Mouse (Mus musculus) monocyte, adult 5-6 weeks (primary cell): Measurements from ENCODE around the gene Smug1. TPM values are rescaled to one million over a fixed set of nuclear protein-coding genes. Genes with fewer than 3 reads are reported as not detected.

Source experiments
- ATAC-seq: fragments of 153-309, 156-312 bp; replicated peaks from 2 replicates; pipeline ENCODE4 v1.8.0; 2017; ENCODE audit warnings: mild to moderate bottlenecking; ENCODE audit not compliant: low TSS enrichment, insufficient number of reproducible peaks, severe bottlenecking, poor library complexity, low FRiP score
- total RNA-seq: library from RNA; stranded (forward); fragments of 200-1000, 200-491, 200-594 nt; gene quantifications from 3 replicates; pipeline ENCODE4 v1.2.3, GENCODE M21; 2017

The Smug1 gene
- total RNA-seq, 1 experiment from 2014 or later = 3.2 TPM

GRCm38 (mm10) chr15:103180406-103180805, 13.5 kb upstream of the Smug1 start:
- ATAC-seq = no peak

DNA sequence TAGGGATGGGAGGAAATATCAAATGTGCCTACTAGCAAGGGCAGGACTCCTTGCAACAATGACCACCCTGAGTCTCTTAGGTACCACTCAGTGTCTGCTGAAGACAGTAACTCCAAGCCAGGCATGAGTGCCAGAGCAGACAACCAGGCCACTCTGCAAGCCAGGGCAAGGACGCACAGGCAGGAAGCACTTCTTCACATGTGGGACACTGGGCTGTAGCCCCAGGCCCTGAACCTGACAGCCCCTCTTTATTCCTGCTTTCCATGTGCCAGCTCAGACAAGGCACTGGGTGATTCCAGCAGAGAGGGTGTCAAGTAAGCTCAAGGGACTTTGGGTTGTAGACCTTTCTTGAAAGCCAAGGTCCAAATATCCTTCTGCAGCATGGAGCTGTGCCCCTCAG, 11.9 kb upstream of the Smug1 start:
- ATAC-seq = no peak

- ATAC-seq = no peak
Measured at GRCm38 (mm10) chr15:103178137-103178536, 11.2 kb upstream of the Smug1 start.

GRCm38 (mm10) chr15:103177611-103178041, 10.7 kb upstream of the Smug1 start:
- no peak for ATAC-seq

DNA sequence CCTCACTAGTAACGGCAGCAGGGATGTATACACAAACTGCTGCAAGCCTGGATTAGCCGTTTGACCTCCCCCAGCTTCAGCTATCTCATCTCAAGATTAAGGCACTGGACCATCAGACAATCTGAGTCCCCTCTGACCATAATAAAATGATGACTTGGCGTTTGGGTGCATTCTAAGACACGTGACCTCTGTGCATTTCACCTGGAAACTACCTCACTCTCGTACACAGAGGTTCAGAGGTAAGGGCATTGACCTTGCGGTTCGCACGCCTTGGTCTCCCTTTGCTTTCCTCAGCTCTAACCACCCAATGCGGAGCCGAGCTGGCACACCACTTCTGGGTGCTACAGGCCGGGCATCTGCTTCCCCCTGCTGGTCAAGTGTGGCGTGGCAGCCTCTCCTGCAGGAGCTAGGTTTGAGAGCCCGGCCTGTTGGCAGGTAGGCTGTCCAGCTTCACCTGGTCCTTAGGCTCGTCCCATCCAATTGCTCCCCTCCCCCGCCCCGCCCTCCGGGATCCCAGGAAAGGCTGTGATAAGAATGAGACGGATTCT, 10.1 kb upstream of the Smug1 start:
- peak; percentile 74 for ATAC-seq

GRCm38 (mm10) chr15:103173251-103173650, 6.4 kb upstream of the Smug1 start:
- no peak for ATAC-seq

GRCm38 (mm10) chr15:103172537-103172936, 5.6 kb upstream of the Smug1 start:
- ATAC-seq = peak; percentile 32; the same call in 1 of the 2 replicates

DNA sequence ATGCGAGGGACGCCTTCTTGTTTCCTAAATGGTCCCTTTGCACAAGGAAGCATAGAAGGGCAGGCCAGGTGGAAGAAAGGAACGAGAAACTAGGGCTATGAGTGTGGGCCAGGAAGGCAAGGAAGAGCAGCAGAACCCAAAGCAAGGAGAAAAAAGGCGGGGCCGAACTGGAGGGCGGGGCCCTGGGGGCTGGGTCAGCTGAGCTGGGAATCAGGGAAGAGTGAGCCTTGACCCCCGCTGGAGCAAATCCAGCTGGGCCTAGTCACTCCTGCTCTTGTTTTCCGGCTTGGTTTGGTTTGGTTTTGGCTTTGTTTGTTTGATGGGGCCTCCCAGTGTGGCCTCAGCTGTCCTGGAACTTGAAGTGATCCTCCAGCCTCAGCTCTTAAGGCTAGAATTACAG, 4.4 kb upstream of the Smug1 start:
- no peak for ATAC-seq

DNA sequence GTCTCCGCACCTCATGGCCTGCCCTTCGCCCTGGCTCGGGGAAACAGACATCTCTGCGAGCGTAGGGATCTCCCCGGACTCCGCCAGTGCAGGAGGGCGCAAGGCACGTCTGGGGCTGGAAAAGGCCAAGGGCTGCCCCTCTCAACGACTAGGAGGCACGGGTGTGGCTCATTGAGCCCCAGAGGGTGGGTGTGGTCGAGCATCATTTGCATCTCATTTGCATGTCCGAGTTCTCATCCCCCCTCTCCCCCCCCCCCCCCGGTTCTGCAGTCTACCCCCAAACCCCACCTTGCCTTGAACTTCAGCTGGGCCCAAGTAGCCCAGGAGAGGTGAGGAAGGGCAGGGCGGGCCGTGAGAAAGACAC, 3.4 kb upstream of the Smug1 start:
- ATAC-seq = no peak

- no peak for ATAC-seq
Measured at GRCm38 (mm10) chr15:103169612-103170315, 2.9 kb upstream of the Smug1 start.

GRCm38 (mm10) chr15:103168801-103169611, 2.1 kb upstream of the Smug1 start:
- ATAC-seq = no peak; the same call in 1 of the 2 replicates

DNA sequence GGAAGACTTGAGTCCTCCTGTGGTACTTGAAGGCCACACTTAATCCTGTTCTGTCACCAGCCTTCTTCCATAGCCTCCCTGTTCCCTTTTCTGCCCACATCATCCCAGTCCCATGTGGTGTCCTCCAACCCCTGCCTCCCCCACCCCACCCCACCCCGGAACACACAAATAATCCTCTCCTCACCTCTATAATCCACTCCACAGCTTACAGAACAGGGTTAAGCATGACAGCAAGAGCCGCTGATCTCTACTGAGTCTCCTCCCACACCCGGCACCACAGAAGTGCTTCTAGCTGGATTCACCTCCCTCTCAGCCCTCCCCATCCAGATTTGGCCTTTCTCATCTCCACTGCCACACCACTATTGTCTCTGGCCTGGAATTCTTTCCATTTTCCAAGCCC, 894 bp upstream of the Smug1 start:
- no peak for ATAC-seq

DNA sequence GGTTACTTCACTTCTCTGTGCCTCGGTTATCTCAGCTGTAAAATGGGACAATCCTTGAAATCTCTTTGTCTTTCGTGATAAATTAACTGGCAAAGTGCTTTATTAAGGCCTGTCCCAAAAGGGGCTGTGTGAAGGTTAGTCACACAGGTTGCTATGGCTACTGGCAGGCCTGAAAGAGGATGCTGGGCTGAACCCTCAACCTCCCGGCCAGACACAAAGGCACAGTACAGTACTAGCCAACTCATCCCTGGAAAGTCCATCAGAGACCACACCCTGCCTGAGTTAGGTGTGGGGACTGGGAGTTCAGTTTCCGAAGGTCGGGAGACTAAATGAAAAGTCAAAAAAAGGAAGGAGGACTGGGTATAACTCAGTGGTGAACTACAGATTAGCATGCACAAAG, 968 bp downstream of the Smug1 start:
- no peak for ATAC-seq

GRCm38 (mm10) chr15:103165379-103165778, 1.5 kb downstream of the Smug1 start:
- ATAC-seq = peak; percentile 52

DNA sequence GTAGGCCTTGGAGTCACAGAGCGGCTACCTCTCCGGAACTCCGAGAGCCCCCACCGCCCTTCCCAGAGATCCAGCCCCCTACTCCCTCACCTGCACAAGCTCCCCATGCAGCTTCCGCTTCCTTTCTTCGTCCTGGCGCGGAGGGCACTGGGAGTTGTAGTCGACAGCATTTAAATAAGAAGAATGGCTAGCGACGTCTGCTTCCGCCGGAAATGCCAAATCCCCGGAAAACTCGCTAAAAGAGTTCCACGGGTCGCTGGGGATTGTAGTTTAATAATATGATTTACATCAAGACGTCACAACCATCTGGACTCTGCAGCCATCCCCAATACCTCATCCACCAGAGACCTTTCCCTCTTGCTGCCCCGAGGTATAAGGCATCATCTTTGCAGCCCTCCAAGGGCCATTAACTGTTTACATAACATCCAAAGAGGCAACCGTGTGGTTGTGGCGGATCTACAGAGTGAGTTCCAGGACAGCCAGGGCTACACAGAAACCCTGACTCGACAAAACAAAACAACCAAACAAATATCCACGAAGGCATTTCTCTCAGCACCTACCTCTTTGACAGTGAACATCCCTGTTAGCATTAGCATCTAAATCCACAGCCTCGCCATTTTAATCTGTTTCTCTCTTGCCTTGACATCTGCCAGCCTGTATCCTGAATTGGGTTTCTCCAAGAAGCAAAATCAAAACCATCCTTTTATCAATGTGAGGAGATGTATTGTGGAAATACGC, 3.5 kb downstream of the Smug1 start:
- ATAC-seq = peak; percentile 83

- ATAC-seq = no peak
Measured at GRCm38 (mm10) chr15:103157585-103157984, 9.3 kb downstream of the Smug1 start.

GRCm38 (mm10) chr15:103156890-103157289, 10.0 kb downstream of the Smug1 start:
- ATAC-seq = no peak

GRCm38 (mm10) chr15:103155366-103156321, 11.2 kb downstream of the Smug1 start:
- no peak for ATAC-seq
